Mouse (Mus musculus) C2C12 (cell line): ENCODE data around the gene Ctdspl2. TPM values are rescaled to one million over a fixed set of nuclear protein-coding genes. Genes with fewer than 3 reads are reported as not detected.
A peak's percentile ranks its signal among the peaks of the same experiment; 100 is the strongest.
"Not testable (repeated sequence)": the region's sequence is repeated elsewhere in the genome, so short reads cannot be mapped to it uniquely, and the experiment has no call there.

Source experiments
- H3K27me3 ChIP-seq: one replicate; pipeline ENCODE4 v1.6.1; 2011; ENCODE audit not compliant: control insufficient read depth, insufficient read depth, insufficient read length
- H3K36me3 ChIP-seq: one replicate; pipeline ENCODE4 v1.6.1; 2011; ENCODE audit not compliant: control insufficient read depth, insufficient read depth
- H3K4me3 ChIP-seq: one replicate; pipeline ENCODE4 v1.5.1; 2011; ENCODE audit warnings: mild to moderate bottlenecking, control low read depth; ENCODE audit not compliant: poor library complexity, insufficient read depth, severe bottlenecking
- H3K79me2 ChIP-seq: one replicate; pipeline ENCODE4 v1.6.1; 2011; ENCODE audit not compliant: control insufficient read depth, insufficient read depth
- H3K79me3 ChIP-seq: one replicate; pipeline ENCODE4 v1.6.1; 2011; ENCODE audit warnings: low read depth, control low read depth
- H3ac ChIP-seq: one replicate; pipeline ENCODE3; 2011; ENCODE audit warnings: low read depth; ENCODE audit not compliant: control insufficient read depth, insufficient read length
- CEBPB ChIP-seq: IDR thresholded peaks from one replicate; pipeline ENCODE4 v1.6.1; 2011; ENCODE audit warnings: low read depth, mild to moderate bottlenecking, control low read depth, moderate library complexity
- CTCF ChIP-seq: IDR thresholded peaks from one replicate; pipeline ENCODE4 v1.5.1; 2011; ENCODE audit not compliant: control insufficient read depth, insufficient read depth, insufficient read length
- FOSL1 ChIP-seq: IDR thresholded peaks from one replicate; pipeline ENCODE4 v1.8.0; 2011; ENCODE audit warnings: mild to moderate bottlenecking, low read length; ENCODE audit not compliant: poor library complexity, insufficient read depth, severe bottlenecking
- MAX ChIP-seq: IDR thresholded peaks from one replicate; pipeline ENCODE4 v1.6.1; 2011; ENCODE audit warnings: mild to moderate bottlenecking, control low read depth
- MYOD1 ChIP-seq: IDR thresholded peaks from one replicate; pipeline ENCODE4 v1.6.1; 2011; ENCODE audit warnings: low read depth; ENCODE audit not compliant: control insufficient read depth, insufficient read length
- MYOG ChIP-seq: IDR thresholded peaks from one replicate; pipeline ENCODE4 v1.6.1; 2011; ENCODE audit not compliant: control insufficient read depth, insufficient read length; ENCODE audit errors: extremely low read depth
- USF1 ChIP-seq: IDR thresholded peaks from one replicate; pipeline ENCODE4 v1.6.1; 2011; ENCODE audit warnings: low read depth, mild to moderate bottlenecking, control low read depth, moderate library complexity
- polyA plus RNA-seq: library from polyadenylated mRNA; unstranded; fragments of >200 nt; fragmentation: generic; extraction: Trizol; gene quantifications from one replicate; pipeline ENCODE4 v1.2.1, GENCODE M21; 2012; ENCODE audit warnings: missing spikeins

Ctdspl2 gene
- polyA plus RNA-seq, 1 experiment = 5.4 TPM

- H3K36me3 ChIP-seq = peaks cover 19% of the 10 kb centered on the region
- H3K79me3 ChIP-seq = no peaks in the 10 kb centered on the region
- H3K79me2 ChIP-seq = no peaks in the 10 kb centered on the region
- no peaks in the 10 kb centered on the region for H3K27me3 ChIP-seq
- TF ChIP-seq FOSL1 (no peak), MYOD1 (no peak), MAX (no peak), CTCF (no peak), USF1 (no peak), MYOG (no peak), CEBPB (no peak)
- no peak overlapping the region for H3ac ChIP-seq
- H3K4me3 ChIP-seq = no peak overlapping the region
Observed at GRCm38 (mm10) chr2:122018705-122019104, 62.9 kb downstream of the Ctdspl2 start.

- Histone ChIP-seq H3K79me2 (no peaks in the 10 kb centered on the region), H3K79me3 (peaks cover 2% of the 10 kb centered on the region), H3K36me3 (no peaks in the 10 kb centered on the region), H3K27me3 (no peaks in the 10 kb centered on the region), H3K4me3 (no peak overlapping the region), H3ac (no peak overlapping the region)
- TF ChIP-seq MYOG = no peak
- no peak for TF ChIP-seq MYOD1
- TF ChIP-seq MAX = no peak
- TF ChIP-seq FOSL1 = no peak
- no peak for TF ChIP-seq CTCF
- TF ChIP-seq USF1 = no peak
- no peak for TF ChIP-seq CEBPB
Observed at GRCm38 (mm10) chr2:122022284-122022683, 66.5 kb downstream of the Ctdspl2 start.

- Histone ChIP-seq H3K79me3 (peaks cover 30% of the 10 kb centered on the region), H3K79me2 (peaks cover 30% of the 10 kb centered on the region), H3K36me3 (peaks cover 12% of the 10 kb centered on the region), H3ac (peak overlapping the region; percentile 3)
- not testable (repeated sequence) for H3K4me3 ChIP-seq, H3K27me3 ChIP-seq
Observed at GRCm38 (mm10) chr2:122027091-122027490, 71.3 kb downstream of the Ctdspl2 start.

- Histone ChIP-seq H3K4me3 (peak within 1 kb of the TSS; percentile 91), H3K79me3 (peaks cover 40% of the 10 kb centered on the region), H3K79me2 (peaks cover 40% of the 10 kb centered on the region), H3K27me3 (no peaks in the 10 kb centered on the region), H3K36me3 (peaks cover 20% of the 10 kb centered on the region), H3ac (peak within 1 kb of the TSS; percentile 99)
- TF ChIP-seq MYOD1 (no peak), CEBPB (no peak), FOSL1 (no peak), USF1 (no peak), MAX (no peak), CTCF (no peak), MYOG (no peak)
Observed at GRCm38 (mm10) chr2:122027862-122028755, 72.3 kb downstream of the Ctdspl2 start, which contains the start of gene Eif3j1. Eif3j1 (plus strand) TSS chr2:122028546.

- H3K36me3 ChIP-seq = peaks cover 23% of the 10 kb centered on the region
- peaks cover 49% of the 10 kb centered on the region for H3K79me2 ChIP-seq
- peaks cover 48% of the 10 kb centered on the region for H3K79me3 ChIP-seq
- H3K27me3 ChIP-seq = no peaks in the 10 kb centered on the region
- H3K4me3 ChIP-seq = peak overlapping the region; percentile 91
- peak overlapping the region; percentile 99 for H3ac ChIP-seq
- TF ChIP-seq MYOG = no peak
- peak; percentile 83 for TF ChIP-seq MAX
Observed at GRCm38 (mm10) chr2:122028756-122029700, 73.2 kb downstream of the Ctdspl2 start.

GRCm38 (mm10) chr2:122031970-122032369, 76.2 kb downstream of the Ctdspl2 start:
- Histone ChIP-seq H3K4me3 (no peak overlapping the region), H3K27me3 (no peaks in the 10 kb centered on the region), H3K79me2 (peaks cover 79% of the 10 kb centered on the region), H3ac (no peak overlapping the region), H3K79me3 (peaks cover 77% of the 10 kb centered on the region), H3K36me3 (peaks cover 52% of the 10 kb centered on the region)
- TF ChIP-seq FOSL1 (no peak), MAX (no peak), MYOD1 (no peak), CEBPB (no peak), CTCF (no peak)
